Mouse (Mus musculus) liver, adult 2 months (tissue): Measurements from ENCODE around the gene Cd200.

Source experiments
- CTCF ChIP-seq: fragments of 200-500 bp; IDR thresholded peaks from 2 replicates; pipeline ENCODE4 v1.5.1; 2011; ENCODE audit warnings: low read depth, low read length, control low read depth
- POLR2A ChIP-seq: fragments of 200-500 bp; IDR thresholded peaks from 2 replicates; pipeline ENCODE4 v1.6.1; 2011; ENCODE audit warnings: low read length, control low read depth; ENCODE audit not compliant: insufficient read depth; ENCODE audit errors: extremely low read depth

DNA sequence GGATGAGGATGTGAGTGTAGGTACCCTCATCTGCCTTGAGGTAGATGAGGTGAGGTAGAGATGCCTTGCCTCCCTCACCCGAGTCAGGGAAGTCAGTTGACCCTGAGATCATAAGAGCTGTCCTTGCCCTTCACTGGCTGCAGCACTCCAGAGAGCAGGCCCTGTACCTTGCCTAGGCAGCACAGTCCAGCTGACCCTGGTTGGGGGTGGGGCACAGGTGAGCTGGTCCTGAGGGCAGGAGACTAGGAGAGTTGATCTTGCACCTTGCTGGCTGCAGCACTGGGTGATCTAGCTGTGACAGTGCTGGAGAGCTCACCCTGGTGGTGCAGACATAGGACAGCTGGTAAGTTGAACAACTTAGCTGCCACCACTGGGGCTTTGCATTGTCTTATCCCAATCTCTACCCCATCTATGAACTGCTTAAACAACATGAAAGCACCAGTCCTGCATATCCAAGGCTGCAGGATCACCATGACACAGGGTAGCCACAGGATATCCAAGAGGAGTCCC is 28.4 kb upstream of the Cd200 start:
- TF ChIP-seq CTCF: no peak
- no peak for TF ChIP-seq POLR2A
